Mouse (Mus musculus): ENCODE results near the gene Olfr551. TPM values are rescaled to one million over a fixed set of nuclear protein-coding genes. Genes with fewer than 3 reads are reported as not detected.

Gene Olfr551
- total RNA-seq, 2 experiments from 2014 or later: not detected

Other genes with a start within 250 kb of the Olfr551 start
- 10 to 100 TPM; 12.1 to 12.9 TPM for gene Rrm1, start 150.2 kb downstream of the Olfr551 start, total RNA-seq (2021)
- not detected for gene Olfr543, start 110.2 kb downstream of the Olfr551 start, total RNA-seq (2021)
- not detected for gene Olfr544, start 103.6 kb downstream of the Olfr551 start, total RNA-seq (2021)
- not detected for gene Olfr545, start 92.3 kb downstream of the Olfr551 start, total RNA-seq (2021)
- gene Olfr547, start 57.1 kb downstream of the Olfr551 start, total RNA-seq (2021): not detected
- gene Olfr548-ps1, start 51.0 kb downstream of the Olfr551 start, total RNA-seq (2021): not detected
- not detected for gene Olfr549, start 42.0 kb downstream of the Olfr551 start, total RNA-seq (2021)
- gene Trim21, start 26.4 kb downstream of the Olfr551 start, total RNA-seq (2021): 1 to 10 TPM; 2.5 to 3.2 TPM
- 1 to 10 TPM; 2.8 to 2.9 TPM for gene Olfr550, start 20.4 kb downstream of the Olfr551 start, total RNA-seq (2021)
- gene Olfr552, start 5.9 kb upstream of the Olfr551 start, total RNA-seq (2021): under 1 TPM in 1 of 2 experiments, not detected in 1; 0.12 TPM
- not detected for gene Olfr553, start 26.3 kb upstream of the Olfr551 start, total RNA-seq (2021)
- not detected for gene Olfr554, start 46.5 kb upstream of the Olfr551 start, total RNA-seq (2021)
- gene Olfr555, start 66.9 kb upstream of the Olfr551 start, total RNA-seq (2021): not detected
- gene Olfr556, start 73.0 kb upstream of the Olfr551 start, total RNA-seq (2021): under 1 TPM in 1 of 2 experiments, not detected in 1; 0.09 TPM
- gene Trim68, start 95.4 kb upstream of the Olfr551 start, total RNA-seq (2021): 1 to 10 TPM; 5.5 to 6.4 TPM
- gene Olfr557, start 104.0 kb upstream of the Olfr551 start, total RNA-seq (2021): under 1 TPM; 0.19 to 0.21 TPM
- gene Olfr558, start 110.3 kb upstream of the Olfr551 start, total RNA-seq (2021): under 1 TPM; 0.41 to 0.45 TPM
- gene Olfr33, start 127.2 kb upstream of the Olfr551 start, total RNA-seq (2021): not detected
- gene Olfr559, start 135.6 kb upstream of the Olfr551 start, total RNA-seq (2021): not detected
- not detected for gene Olfr560, start 167.5 kb upstream of the Olfr551 start, total RNA-seq (2021)
- under 1 TPM; 0.16 to 0.38 TPM for gene Olfr78, start 167.6 kb upstream of the Olfr551 start, total RNA-seq (2021)
- under 1 TPM in 1 of 2 experiments, not detected in 1; 0.24 TPM for gene Olfr561, start 179.3 kb upstream of the Olfr551 start, total RNA-seq (2021)
- gene Olfr564, start 211.6 kb upstream of the Olfr551 start, total RNA-seq (2021): not detected

Measured in layer of hippocampus, postnatal 14 days (tissue).